Mouse (Mus musculus) liver, embryonic 14.5 days (tissue): ENCODE data around the gene Dpp8.

Experiments
- CTCF ChIP-seq: IDR thresholded peaks from 2 replicates; pipeline ENCODE4 v1.5.1; 2016; ENCODE audit warnings: antibody characterized with exemption, low read depth, control low read depth
- EP300 ChIP-seq: IDR thresholded peaks from 2 replicates; pipeline ENCODE4 v1.6.1; 2016; ENCODE audit warnings: antibody characterized with exemption, low read depth

- no peak for TF ChIP-seq CTCF
- TF ChIP-seq EP300, result no peak
These were observed 10.2 kb upstream of the Dpp8 start for GRCm38 (mm10) chr9:65021887-65022579.
